Mouse (Mus musculus): ENCODE results near the gene Col11a2.

- TF ChIP-seq CTCF (IDR thresholded peaks at IDR 0.05; ENCODE audit: low read depth) (no peak), EP300 (IDR thresholded peaks at IDR 0.05; ENCODE audit: low read depth) (no peak)
Observed at GRCm38 (mm10) chr17:34110309-34110708, 71.1 kb downstream of the Col11a2 start.

All from liver, embryonic 14.5 days (tissue).